Mouse (Mus musculus) embryonic facial prominence, embryonic 12.5 days (tissue): ENCODE data around the gene Tmem179. TPM values are rescaled to one million over a fixed set of nuclear protein-coding genes. Genes with fewer than 3 reads are reported as not detected.

Experiments
- ATAC-seq: fragments of 200-750 bp; cut with Nextera tagmentation; 2 replicates; pipeline ENCODE4 v1.8.0; 2017; ENCODE audit not compliant: insufficient number of reproducible peaks, insufficient read depth, low FRiP score, low TSS enrichment
- H3K27ac ChIP-seq: fragments of 300-500 bp; sonication (generic); 2 replicates; pipeline ENCODE4 v1.5.1; 2016; ENCODE audit warnings: mild to moderate bottlenecking
- H3K27me3 ChIP-seq: fragments of 300-500 bp; sonication (generic); 2 replicates; pipeline ENCODE4 v1.6.1; 2016; ENCODE audit warnings: mild to moderate bottlenecking, moderate library complexity
- H3K36me3 ChIP-seq: fragments of 300-500 bp; sonication (generic); 2 replicates; pipeline ENCODE4 v1.6.1; 2016; ENCODE audit warnings: mild to moderate bottlenecking
- H3K4me1 ChIP-seq: fragments of 300-500 bp; sonication (generic); 2 replicates; pipeline ENCODE4 v1.6.1; 2016
- H3K4me2 ChIP-seq: fragments of 300-500 bp; sonication (generic); replicated peaks from 2 replicates; pipeline ENCODE4 v1.6.1; 2016; ENCODE audit warnings: mild to moderate bottlenecking, moderate library complexity
- H3K4me3 ChIP-seq: fragments of 300-500 bp; sonication (generic); 2 replicates; pipeline ENCODE4 v1.5.1; 2016; ENCODE audit warnings: mild to moderate bottlenecking
- H3K9ac ChIP-seq: fragments of 300-500 bp; sonication (generic); 2 replicates; pipeline ENCODE4 v1.6.1; 2016; ENCODE audit warnings: mild to moderate bottlenecking, moderate library complexity
- H3K9me3 ChIP-seq: fragments of 300-500 bp; sonication (generic); 2 replicates; pipeline ENCODE4 v1.6.1; 2016; ENCODE audit warnings: mild to moderate bottlenecking, moderate library complexity
- WGBS: fragments of 180-500 bp; shearing (Covaris S2); methylation state at CpG from one replicate; pipeline ENCODE4 v1.1.7; 2016; 5-methylcytosine and 5-hydroxymethylcytosine counted together
- polyA plus RNA-seq: library from polyadenylated mRNA; unstranded; fragments of >200 nt; fragmentation: Nextera tagmentation; extraction: Ambion mirVana; gene quantifications from 2 replicates; pipeline ENCODE4 v1.2.1, GENCODE M21; 2016

Gene Tmem179
- polyA plus RNA-seq, 1 experiment from 2014 or later, result 1.9 TPM

GRCm38 (mm10) chr12:112537233-112537632, 20.7 kb upstream of the Tmem179 start:
- Histone ChIP-seq H3K27ac (no peak overlapping the region), H3K9ac (no peak overlapping the region)
- WGBS, result 76% methylated on average over 6 of the region's 6 CpGs

GRCm38 (mm10) chr12:112533758-112534157, 17.2 kb upstream of the Tmem179 start:
- Histone ChIP-seq H3K4me2 (no peak overlapping the region), H3K27ac (no peak overlapping the region), H3K4me1 (no peaks in the 10 kb centered on the region), H3K27me3 (0 out of 2 replicates have a peak, but pooled peaks cover 3% of the 10 kb centered on the region), H3K36me3 (no peaks in the 10 kb centered on the region), H3K9ac (no peak overlapping the region), H3K9me3 (no peaks in the 10 kb centered on the region), H3K4me3 (no peak overlapping the region)
- no peak for ATAC-seq
- WGBS, result 61% methylated on average over 4 of the region's 4 CpGs

More at GRCm38 (mm10) chr12:112537233-112537632, 20.7 kb upstream of the Tmem179 start:
- Histone ChIP-seq H3K4me3 (no peak overlapping the region), H3K4me1 (no peaks in the 10 kb centered on the region), H3K36me3 (no peaks in the 10 kb centered on the region), H3K27me3 (no peaks in the 10 kb centered on the region), H3K4me2 (no peak overlapping the region), H3K9me3 (no peaks in the 10 kb centered on the region)
- no peak for ATAC-seq

- Histone ChIP-seq H3K4me2 (no peak overlapping the region), H3K27ac (no peak overlapping the region)
- 10% methylated on average over 4 of the region's 4 CpGs for WGBS
Observed at GRCm38 (mm10) chr12:112518105-112518504, 1.6 kb upstream of the Tmem179 start.

GRCm38 (mm10) chr12:112514897-112515296, 1.6 kb downstream of the Tmem179 start:
- Histone ChIP-seq H3K27me3 (peaks cover 17% of the 10 kb centered on the region), H3K36me3 (no peaks in the 10 kb centered on the region), H3K9ac (no peak overlapping the region), H3K4me1 (peaks cover 17% of the 10 kb centered on the region; the same call in 1 of the 2 replicates), H3K4me3 (no peak overlapping the region), H3K27ac (no peak overlapping the region), H3K4me2 (no peak overlapping the region), H3K9me3 (no peaks in the 10 kb centered on the region)
- WGBS, result 52% methylated on average over 3 of the region's 3 CpGs
- ATAC-seq, result no peak

More at GRCm38 (mm10) chr12:112518105-112518504, 1.6 kb upstream of the Tmem179 start:
- H3K36me3 ChIP-seq, result no peaks in the 10 kb centered on the region
- H3K9ac ChIP-seq, result no peak overlapping the region
- no peak overlapping the region for H3K4me3 ChIP-seq
- no peaks in the 10 kb centered on the region for H3K9me3 ChIP-seq
- H3K27me3 ChIP-seq, result no peaks in the 10 kb centered on the region
- peaks cover 14% of the 10 kb centered on the region; the same call in 1 of the 2 replicates for H3K4me1 ChIP-seq
- ATAC-seq, result no peak

- ATAC-seq, result peak; percentile 75
- no peak overlapping the region for H3K9ac ChIP-seq
- 0 out of 2 replicates have a peak, but pooled peaks cover 2% of the 10 kb centered on the region for H3K4me1 ChIP-seq
- WGBS, result 3% methylated on average over 62 of the region's 62 CpGs
- H3K36me3 ChIP-seq, result no peaks in the 10 kb centered on the region
- no peak overlapping the region for H3K27ac ChIP-seq
- H3K27me3 ChIP-seq, result peaks cover 29% of the 10 kb centered on the region
- no peaks in the 10 kb centered on the region for H3K9me3 ChIP-seq
- H3K4me2 ChIP-seq, result peak overlapping the region; percentile 65
- peak overlapping the region; percentile 35 for H3K4me3 ChIP-seq
Observed at GRCm38 (mm10) chr12:112510733-112511372, 5.7 kb downstream of the Tmem179 start.

- ATAC-seq, result no peak
- 12% methylated on average over 7 of the region's 7 CpGs for WGBS
- peaks cover 29% of the 10 kb centered on the region for H3K27me3 ChIP-seq
Observed at GRCm38 (mm10) chr12:112510365-112510732, 6.2 kb downstream of the Tmem179 start.

GRCm38 (mm10) chr12:112507984-112508383, 8.6 kb downstream of the Tmem179 start:
- Histone ChIP-seq H3K4me1 (0 out of 2 replicates have a peak, but pooled peaks cover 2% of the 10 kb centered on the region), H3K4me3 (no peak overlapping the region), H3K36me3 (no peaks in the 10 kb centered on the region), H3K27ac (no peak overlapping the region), H3K27me3 (peaks cover 29% of the 10 kb centered on the region), H3K9ac (no peak overlapping the region), H3K9me3 (no peaks in the 10 kb centered on the region), H3K4me2 (no peak overlapping the region)
- no peak for ATAC-seq
- 65% methylated on average over 3 of the region's 3 CpGs for WGBS

More at GRCm38 (mm10) chr12:112510365-112510732, 6.2 kb downstream of the Tmem179 start:
- peak overlapping the region; percentile 65 for H3K4me2 ChIP-seq
- H3K4me3 ChIP-seq, result peak overlapping the region; percentile 35
- H3K27ac ChIP-seq, result no peak overlapping the region
- H3K9me3 ChIP-seq, result no peaks in the 10 kb centered on the region
- 0 out of 2 replicates have a peak, but pooled peaks cover 2% of the 10 kb centered on the region for H3K4me1 ChIP-seq
- H3K9ac ChIP-seq, result no peak overlapping the region
- no peaks in the 10 kb centered on the region for H3K36me3 ChIP-seq

- peaks cover 29% of the 10 kb centered on the region for H3K27me3 ChIP-seq
- no peaks in the 10 kb centered on the region for H3K9me3 ChIP-seq
- no peak overlapping the region for H3K27ac ChIP-seq
- no peak overlapping the region for H3K4me3 ChIP-seq
- H3K4me2 ChIP-seq, result no peak overlapping the region
- no peaks in the 10 kb centered on the region for H3K36me3 ChIP-seq
- ATAC-seq, result no peak
- WGBS, result 34% methylated on average over 4 of the region's 4 CpGs
- H3K9ac ChIP-seq, result no peak overlapping the region
- H3K4me1 ChIP-seq, result 0 out of 2 replicates have a peak, but pooled peaks cover 2% of the 10 kb centered on the region
Observed at GRCm38 (mm10) chr12:112507264-112507663, 9.3 kb downstream of the Tmem179 start.

- Histone ChIP-seq H3K27me3 (peaks cover 26% of the 10 kb centered on the region), H3K4me2 (no peak overlapping the region), H3K9ac (no peak overlapping the region), H3K27ac (no peak overlapping the region), H3K4me1 (peaks cover 7% of the 10 kb centered on the region; the same call in 1 of the 2 replicates), H3K9me3 (no peaks in the 10 kb centered on the region), H3K4me3 (no peak overlapping the region), H3K36me3 (no peaks in the 10 kb centered on the region)
- WGBS, result 74% methylated on average over 6 of the region's 6 CpGs
- ATAC-seq, result no peak
Observed at GRCm38 (mm10) chr12:112506267-112506666, 10.3 kb downstream of the Tmem179 start.

GRCm38 (mm10) chr12:112503003-112503771, 13.4 kb downstream of the Tmem179 start:
- Histone ChIP-seq H3K27me3 (0 out of 2 replicates have a peak, but pooled peaks cover 4% of the 10 kb centered on the region), H3K4me2 (no peak overlapping the region), H3K4me1 (peaks cover 5% of the 10 kb centered on the region; the same call in 1 of the 2 replicates), H3K4me3 (no peak overlapping the region), H3K9ac (no peak overlapping the region), H3K36me3 (no peaks in the 10 kb centered on the region), H3K9me3 (no peaks in the 10 kb centered on the region), H3K27ac (no peak overlapping the region)
- 33% methylated on average over 19 of the region's 19 CpGs for WGBS
- ATAC-seq, result no peak

- Histone ChIP-seq H3K27ac (no peak overlapping the region), H3K4me2 (no peak overlapping the region), H3K36me3 (no peaks in the 10 kb centered on the region), H3K9me3 (no peaks in the 10 kb centered on the region), H3K4me1 (peaks cover 5% of the 10 kb centered on the region; the same call in 1 of the 2 replicates), H3K9ac (no peak overlapping the region), H3K4me3 (no peak overlapping the region), H3K27me3 (0 out of 2 replicates have a peak, but pooled peaks cover 4% of the 10 kb centered on the region)
- ATAC-seq, result no peak
- whole genome bisulfite sequencing, result 34% methylated on average over 11 of the region's 11 CpGs
Observed at GRCm38 (mm10) chr12:112498683-112499082, 17.9 kb downstream of the Tmem179 start.
